Mouse (Mus musculus) erythroblast, embryonic 14.5 days (primary cell): ENCODE measurements around the gene Rock2.

Source experiments
- GATA1 ChIP-seq: IDR thresholded peaks from 2 replicates; pipeline ENCODE4 v1.6.1; 2012; ENCODE audit warnings: low read length, inconsistent platforms, mixed read lengths
- TAL1 ChIP-seq: IDR thresholded peaks from 3 replicates; pipeline ENCODE4 v1.6.1; 2012; ENCODE audit warnings: low read length, inconsistent platforms, mixed read lengths

DNA sequence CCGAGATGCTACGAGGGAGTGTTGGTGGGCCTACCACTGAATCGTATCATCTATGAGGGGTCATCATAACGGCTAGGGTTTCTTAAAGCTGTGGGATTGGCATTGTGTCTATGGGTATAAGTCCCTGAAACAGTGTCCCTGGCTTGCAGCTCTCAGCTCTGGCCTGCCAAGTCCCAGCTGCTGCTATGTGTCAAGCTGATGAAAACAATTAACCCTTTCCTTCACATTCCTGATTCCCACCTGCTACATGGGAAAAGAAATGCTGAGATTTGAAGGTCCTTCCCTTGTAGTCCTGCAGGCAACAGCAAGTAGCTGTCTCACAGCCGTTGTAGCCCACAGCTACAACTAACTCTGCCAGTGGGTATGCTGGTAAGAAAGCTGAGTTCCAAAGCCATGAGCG is 8.3 kb upstream of the Rock2 start:
- no peak for TF ChIP-seq GATA1
- TF ChIP-seq TAL1, result no peak
